Mouse (Mus musculus) limb, embryonic 14.5 days (tissue): ENCODE measurements around the gene Marveld3. TPM values are rescaled to one million over a fixed set of nuclear protein-coding genes. Genes with fewer than 3 reads are reported as not detected.

ENCODE experiments used
- ATAC-seq: fragments of 200-750 bp; cut with Nextera tagmentation; 2 replicates; pipeline ENCODE4 v1.8.0; 2017; ENCODE audit warnings: low read depth, moderate number of reproducible peaks, moderate TSS enrichment; ENCODE audit not compliant: low FRiP score
- DNase-seq: peaks from one replicate; pipeline ENCODE4 v3.0.0-alpha.2; 2015; ENCODE audit warnings: low spot score
- H3K27ac ChIP-seq: fragments of 300-500 bp; sonication (generic); replicated peaks from 2 replicates; pipeline ENCODE4 v1.5.1; 2014; ENCODE audit warnings: low read depth, mild to moderate bottlenecking, low read length, moderate library complexity, mixed read lengths
- H3K27me3 ChIP-seq: fragments of 300-500 bp; sonication (generic); 2 replicates; pipeline ENCODE4 v1.6.1; 2014; ENCODE audit warnings: low read length, mixed read lengths; ENCODE audit not compliant: control insufficient read depth, insufficient read depth
- H3K36me3 ChIP-seq: fragments of 300-500 bp; sonication (generic); 2 replicates; pipeline ENCODE4 v1.6.1; 2014; ENCODE audit warnings: mild to moderate bottlenecking, low read length, moderate library complexity, mixed read lengths; ENCODE audit not compliant: control insufficient read depth, insufficient read depth
- H3K4me1 ChIP-seq: fragments of 300-500 bp; sonication (generic); 2 replicates; pipeline ENCODE4 v1.6.1; 2014; ENCODE audit warnings: antibody characterized with exemption, low read length, mixed read lengths; ENCODE audit not compliant: control insufficient read depth, insufficient read depth
- H3K4me2 ChIP-seq: fragments of 300-500 bp; sonication (generic); replicated peaks from 2 replicates; pipeline ENCODE4 v1.6.1; 2014; ENCODE audit warnings: low read depth, mild to moderate bottlenecking, low read length, moderate library complexity; ENCODE audit not compliant: severe bottlenecking
- H3K4me3 ChIP-seq: fragments of 300-500 bp; sonication (generic); replicated peaks from 2 replicates; pipeline ENCODE4 v1.5.1; 2014; ENCODE audit warnings: low read length
- H3K9ac ChIP-seq: fragments of 300-500 bp; sonication (generic); 2 replicates; pipeline ENCODE4 v1.6.1; 2014; ENCODE audit warnings: mild to moderate bottlenecking, low read depth, low read length, moderate library complexity; ENCODE audit not compliant: severe bottlenecking
- H3K9me3 ChIP-seq: fragments of 300-500 bp; sonication (generic); 2 replicates; pipeline ENCODE4 v1.6.1; 2016; ENCODE audit warnings: low read length; ENCODE audit not compliant: control insufficient read depth
- POLR2A ChIP-seq: fragments of 200-500 bp; IDR thresholded peaks from 2 replicates; pipeline ENCODE4 v1.8.0; 2012; ENCODE audit warnings: inconsistent platforms, mild to moderate bottlenecking, moderate library complexity, borderline replicate concordance; ENCODE audit not compliant: insufficient read depth, insufficient read length; ENCODE audit errors: extremely low read depth
- WGBS: fragments of 180-500 bp; shearing (Covaris S2); extraction: QIAGEN DNeasy Blood & Tissue Kit; methylation state at CpG from one replicate; pipeline ENCODE4 v1.1.7; 2014; 5-methylcytosine and 5-hydroxymethylcytosine counted together
- polyA plus RNA-seq, 2 experiments: library from polyadenylated mRNA; depleted of rRNA in 1 of 2; stranded (reverse) in 1 of 2; unstranded in 1 of 2; fragments of >200 nt; fragmentation: Nextera tagmentation in 1 of 2; extraction: Ambion mirVana in 1 of 2; gene quantifications; 2 replicates each; pipeline versions ENCODE4 v1.2.1 to v1.2.3; 2012 to 2014

Marveld3 gene
- polyA plus RNA-seq, 2 experiments: 1.2 to 3.1 TPM

DNA sequence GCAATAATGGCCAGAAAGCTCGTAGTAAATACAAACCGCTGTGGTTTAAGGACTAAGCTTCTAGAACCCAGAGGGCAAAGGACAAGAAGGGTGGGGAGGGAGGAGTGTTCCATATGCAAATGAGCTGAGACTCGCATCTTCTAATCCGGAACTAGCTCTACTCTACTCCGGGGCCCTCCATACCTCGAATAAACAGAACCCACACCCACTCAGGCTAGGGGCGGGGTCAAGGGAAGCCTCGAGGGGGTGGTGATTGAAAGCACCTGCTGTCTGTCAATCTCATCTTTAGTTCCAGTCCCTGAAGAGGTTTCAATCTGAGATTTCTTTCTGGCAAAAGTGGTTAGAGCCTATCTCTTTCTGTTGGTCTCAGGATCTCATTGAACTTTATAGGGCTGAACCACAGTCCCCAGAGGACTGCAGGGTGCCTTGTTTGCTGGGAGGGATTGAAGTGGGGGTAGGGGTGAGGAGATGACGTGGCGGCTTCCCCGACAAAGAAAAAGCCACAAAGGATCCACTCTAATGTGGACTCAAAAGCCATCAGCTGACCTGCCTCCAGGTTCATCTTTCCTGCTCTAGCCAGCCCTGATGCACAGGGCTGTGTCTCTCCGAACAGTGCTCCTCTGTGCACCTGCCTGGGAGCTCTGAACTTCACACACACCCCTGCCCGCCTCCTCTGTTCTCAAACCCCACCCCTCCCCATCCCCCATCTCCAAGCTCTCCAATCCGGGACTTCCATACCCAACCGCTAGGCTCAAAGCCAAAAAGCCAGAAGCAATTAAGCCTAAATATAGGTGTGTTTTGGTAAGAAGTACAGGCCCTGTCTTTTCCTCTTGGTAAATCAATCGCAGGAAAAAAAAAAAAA, 4.6 kb downstream of the Marveld3 start:
- Histone ChIP-seq H3K27ac (no peak overlapping the region), H3K4me2 (peak overlapping the region; percentile 22; the same call in 1 of the 2 replicates), H3K36me3 (no peaks in the 10 kb centered on the region), H3K27me3 (peaks cover 24% of the 10 kb centered on the region), H3K9ac (no peak overlapping the region), H3K4me1 (peaks cover 19% of the 10 kb centered on the region), H3K4me3 (no peak overlapping the region), H3K9me3 (no peaks in the 10 kb centered on the region)
- ATAC-seq (peak; percentile 64), DNase-seq (peak; percentile 47)
- TF ChIP-seq POLR2A: no peak
- 6% methylated on average over 16 of the region's 16 CpGs for WGBS

DNA sequence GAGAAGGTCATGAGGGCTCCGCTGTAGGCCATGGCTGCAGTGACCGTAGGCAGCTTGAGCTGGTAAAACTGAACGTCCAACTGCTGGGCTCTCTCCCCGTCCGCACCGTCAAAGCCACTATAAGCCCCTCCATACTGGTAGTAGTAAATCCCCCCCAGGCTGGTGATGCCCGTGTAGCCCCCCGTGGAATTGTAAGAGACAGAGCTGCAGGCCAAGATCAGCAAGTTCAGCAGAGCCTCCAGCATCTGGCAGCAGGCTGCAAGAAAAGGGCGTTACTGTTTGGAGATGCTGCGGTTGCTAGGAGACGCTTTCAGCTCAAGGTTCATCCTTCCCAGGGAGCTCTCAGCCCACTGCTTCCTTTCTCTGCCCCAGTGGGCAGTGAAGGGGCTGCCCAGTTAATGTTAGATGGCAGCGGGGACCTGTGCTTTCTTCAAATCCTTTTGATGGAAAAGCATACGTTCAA, 7.5 kb downstream of the Marveld3 start:
- Histone ChIP-seq H3K4me2 (no peak overlapping the region), H3K9ac (no peak overlapping the region), H3K27me3 (no peaks in the 10 kb centered on the region), H3K4me1 (peaks cover 11% of the 10 kb centered on the region), H3K36me3 (no peaks in the 10 kb centered on the region), H3K27ac (no peak overlapping the region), H3K9me3 (no peaks in the 10 kb centered on the region), H3K4me3 (no peak overlapping the region)
- peak; percentile 50 for DNase-seq
- no peak for TF ChIP-seq POLR2A
- no peak for ATAC-seq
- WGBS: 51% methylated on average over 13 of the region's 13 CpGs

DNA sequence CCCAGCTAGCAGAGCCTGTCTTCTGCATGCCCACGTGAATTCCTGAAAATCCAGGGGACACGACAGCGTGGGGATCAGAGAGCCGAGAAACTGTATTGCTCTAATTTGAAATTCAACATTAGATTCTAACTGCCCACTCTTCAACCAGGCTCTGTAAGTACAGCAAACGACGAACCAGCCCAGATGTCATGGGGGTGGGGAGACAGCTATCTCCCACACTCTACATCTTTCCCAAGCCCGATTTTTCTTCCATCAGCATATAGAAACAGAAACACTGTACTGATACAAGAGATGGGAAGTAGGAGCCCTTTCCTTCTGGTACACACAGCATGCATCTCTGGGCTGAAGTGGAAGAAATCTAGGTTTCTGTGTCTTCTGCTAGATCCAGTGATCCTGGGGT, 9.8 kb downstream of the Marveld3 start:
- ATAC-seq (no peak), DNase-seq (no peak)
- TF ChIP-seq POLR2A: no peak
- H3K9me3 ChIP-seq: no peaks in the 10 kb centered on the region
- no peak overlapping the region for H3K4me2 ChIP-seq
- no peak overlapping the region for H3K9ac ChIP-seq
- 73% methylated on average over 7 of the region's 7 CpGs for WGBS
- H3K4me1 ChIP-seq: peaks cover 5% of the 10 kb centered on the region
- no peak overlapping the region for H3K27ac ChIP-seq
- no peak overlapping the region for H3K4me3 ChIP-seq
- H3K36me3 ChIP-seq: no peaks in the 10 kb centered on the region
- H3K27me3 ChIP-seq: peaks cover 17% of the 10 kb centered on the region

DNA sequence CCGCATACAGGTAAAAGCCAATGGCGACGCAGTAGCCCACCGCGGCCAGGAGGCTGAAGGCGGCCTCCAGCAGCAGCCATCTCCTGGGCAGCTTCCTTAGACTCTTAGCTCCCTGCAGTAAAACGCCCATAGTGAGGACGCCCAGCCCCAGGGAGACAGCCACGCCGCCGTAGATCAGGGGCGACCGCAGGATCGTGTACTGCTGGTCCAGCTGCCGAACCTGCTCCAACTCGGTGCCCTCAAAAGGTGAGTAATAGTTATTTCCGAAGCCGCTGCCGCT, 13.8 kb downstream of the Marveld3 start:
- peak overlapping the region; percentile 36; the same call in 1 of the 2 replicates for H3K9ac ChIP-seq
- ATAC-seq: no peak

DNA sequence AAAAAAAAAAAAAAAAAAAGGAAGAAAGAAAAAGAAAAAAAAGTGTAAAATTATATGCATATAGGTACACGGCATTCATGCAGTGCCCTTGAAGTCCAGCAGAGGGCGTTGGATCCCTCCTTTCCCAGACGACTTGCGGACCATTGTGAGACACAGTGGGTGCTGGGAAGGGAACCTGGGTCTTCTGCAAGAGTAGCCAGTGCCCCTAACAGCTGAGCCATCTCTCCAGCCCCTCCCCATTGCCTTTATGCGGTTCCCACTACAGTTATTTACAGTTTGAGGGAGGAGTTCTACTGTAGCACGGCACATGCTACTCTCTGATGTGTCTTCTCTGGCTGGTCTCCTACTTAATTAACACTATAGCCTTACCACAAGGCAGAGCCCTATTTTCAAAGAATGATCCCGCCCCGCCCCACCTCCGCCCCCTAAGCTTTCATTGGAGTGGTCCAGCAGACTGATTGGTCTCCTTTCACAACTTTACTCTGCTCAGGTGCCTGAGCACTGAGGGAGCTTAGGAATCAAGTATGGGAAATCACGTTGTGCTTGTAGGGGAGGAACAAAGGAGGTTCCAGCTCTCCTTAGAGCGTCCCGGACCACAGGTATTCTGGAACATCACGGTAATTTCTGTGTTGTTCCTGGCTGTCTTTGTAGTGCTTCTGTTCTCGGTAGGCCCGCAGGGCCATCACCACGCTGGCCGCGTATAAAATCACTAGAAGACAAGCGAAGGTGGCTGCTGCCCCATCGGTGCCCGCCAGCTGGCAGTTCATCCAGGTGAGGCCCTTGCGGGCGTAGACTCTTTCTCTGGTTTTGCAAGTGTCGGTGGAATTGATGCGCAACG, 14.3 kb downstream of the Marveld3 start:
- Histone ChIP-seq H3K9me3 (no peaks in the 10 kb centered on the region), H3K9ac (peak overlapping the region; percentile 36; the same call in 1 of the 2 replicates), H3K4me3 (peak overlapping the region; percentile 28), H3K27me3 (peaks cover 17% of the 10 kb centered on the region), H3K4me2 (peak overlapping the region; percentile 59), H3K36me3 (no peaks in the 10 kb centered on the region), H3K27ac (no peak overlapping the region), H3K4me1 (peaks cover 10% of the 10 kb centered on the region; the same call in 1 of the 2 replicates)
- ATAC-seq (no peak; the same call in 1 of the 2 replicates), DNase-seq (peak; percentile 25)
- 4% methylated on average over 25 of the region's 26 CpGs for WGBS
- TF ChIP-seq POLR2A: no peak

More for the DNA sequence above, 13.8 kb downstream of the Marveld3 start:
- H3K9me3 ChIP-seq: no peaks in the 10 kb centered on the region
- no peaks in the 10 kb centered on the region for H3K36me3 ChIP-seq
- peak overlapping the region; percentile 59 for H3K4me2 ChIP-seq
- WGBS: 4% methylated on average over 19 of the region's 19 CpGs
- TF ChIP-seq POLR2A: no peak
- H3K4me3 ChIP-seq: peak overlapping the region; percentile 28
- H3K4me1 ChIP-seq: peaks cover 10% of the 10 kb centered on the region; the same call in 1 of the 2 replicates
- H3K27ac ChIP-seq: no peak overlapping the region
- peaks cover 17% of the 10 kb centered on the region for H3K27me3 ChIP-seq
- no peak for DNase-seq
